Mouse (Mus musculus) thymus, postnatal 36 days (tissue): Measurements from ENCODE around the gene Miga1.

Experiments used
- DNase-seq, 2 experiments: peaks; one replicate each; pipeline ENCODE4 v3.0.0; 2022; ENCODE audit warnings: mixed read lengths in 2 of 2

Gene Miga1

DNA sequence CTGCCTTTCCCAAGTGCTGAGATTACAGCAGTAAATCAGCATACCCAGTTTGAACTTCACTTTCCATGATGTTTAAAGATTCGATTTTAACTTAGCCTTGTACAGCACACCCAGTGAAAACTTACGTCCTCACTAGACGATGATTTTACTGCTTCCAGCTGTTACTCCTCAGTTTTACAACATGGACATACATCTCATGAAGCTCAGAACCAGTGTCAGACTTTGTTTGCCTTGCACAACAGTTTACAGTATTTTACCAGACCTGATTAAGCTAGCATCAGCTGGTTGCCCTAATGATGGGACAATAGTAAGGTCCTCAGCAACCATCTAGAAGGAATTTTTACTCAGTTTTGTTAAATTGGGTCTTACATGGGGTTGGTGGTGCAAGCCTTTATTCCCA is 99.1 kb downstream of the Miga1 start:
- DNase-seq = no peak

DNA sequence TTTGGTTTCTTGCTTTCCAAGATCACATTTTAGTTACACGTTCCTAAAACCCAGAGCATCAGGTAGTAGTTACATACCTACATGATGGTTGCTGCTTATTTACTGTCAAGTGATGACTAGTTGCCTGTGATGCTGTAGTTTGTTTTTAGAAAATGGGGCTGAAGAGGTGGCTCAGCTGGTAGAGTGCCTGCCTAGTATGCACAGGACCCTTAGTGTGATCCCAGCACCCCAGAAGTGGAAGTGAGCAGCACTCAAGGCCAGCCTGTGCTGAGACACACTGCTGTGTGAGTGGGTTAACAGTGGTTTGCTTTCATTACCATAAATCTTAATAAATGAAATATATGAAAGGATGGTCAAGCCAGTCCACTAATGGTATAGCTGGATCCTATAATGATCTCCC is 100.6 kb downstream of the Miga1 start:
- DNase-seq = no peak

DNA sequence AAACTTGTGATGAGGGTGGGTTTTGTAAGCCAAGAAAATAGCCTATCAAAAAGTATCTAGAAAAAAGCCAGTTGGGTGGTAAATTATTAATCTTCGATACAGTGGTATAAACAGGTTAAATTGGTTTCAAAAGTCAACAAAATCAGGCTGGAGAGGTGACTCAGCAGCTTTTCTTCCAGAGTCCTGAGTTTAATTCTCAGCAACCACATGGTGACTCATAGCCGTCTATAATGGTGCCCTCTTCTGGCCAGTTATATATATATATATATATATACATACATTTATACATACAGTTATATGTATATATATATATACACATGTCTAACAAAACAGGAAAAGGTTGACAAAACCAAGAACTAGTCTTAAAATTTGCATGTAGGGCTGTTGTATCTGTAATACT is 101.4 kb downstream of the Miga1 start:
- DNase-seq = no peak

DNA sequence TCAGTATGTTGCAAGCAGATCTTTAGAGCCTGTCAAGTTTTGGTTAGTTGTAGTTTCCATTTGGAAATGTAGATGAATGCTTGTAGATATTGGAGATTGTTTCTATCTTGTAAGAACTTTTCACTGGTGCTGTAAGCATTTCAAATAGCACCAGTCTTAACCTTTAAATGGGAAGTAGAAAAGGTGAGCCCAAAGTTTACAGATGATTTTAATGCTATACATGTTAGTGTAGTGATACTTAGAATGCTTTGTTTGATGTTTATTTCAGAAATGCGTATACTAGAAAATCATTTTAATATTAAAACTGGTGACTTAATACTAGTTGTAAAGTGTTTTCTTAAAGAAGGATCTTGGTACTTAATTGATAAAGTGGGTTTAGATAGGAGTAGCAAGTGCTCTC is 104.4 kb downstream of the Miga1 start:
- DNase-seq = no peak

DNA sequence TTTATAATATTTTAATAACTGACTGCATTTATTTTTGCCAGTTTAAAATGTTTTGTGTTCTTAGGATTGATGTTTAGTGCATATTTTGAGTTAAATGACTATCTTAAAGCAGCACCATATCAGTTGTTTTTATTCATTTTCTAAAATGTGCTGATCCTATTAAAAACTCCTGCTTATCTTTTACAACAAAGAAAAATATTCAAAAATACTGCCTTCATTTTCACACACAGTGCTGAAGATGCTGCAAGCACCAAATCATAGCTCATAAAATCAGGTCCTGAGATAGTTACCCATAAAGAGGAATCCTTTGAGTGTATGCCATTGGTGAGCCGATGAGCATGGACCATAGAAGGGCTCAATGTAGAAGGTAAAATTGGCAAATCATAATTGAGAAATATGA is 105.0 kb downstream of the Miga1 start:
- no peak for DNase-seq

DNA sequence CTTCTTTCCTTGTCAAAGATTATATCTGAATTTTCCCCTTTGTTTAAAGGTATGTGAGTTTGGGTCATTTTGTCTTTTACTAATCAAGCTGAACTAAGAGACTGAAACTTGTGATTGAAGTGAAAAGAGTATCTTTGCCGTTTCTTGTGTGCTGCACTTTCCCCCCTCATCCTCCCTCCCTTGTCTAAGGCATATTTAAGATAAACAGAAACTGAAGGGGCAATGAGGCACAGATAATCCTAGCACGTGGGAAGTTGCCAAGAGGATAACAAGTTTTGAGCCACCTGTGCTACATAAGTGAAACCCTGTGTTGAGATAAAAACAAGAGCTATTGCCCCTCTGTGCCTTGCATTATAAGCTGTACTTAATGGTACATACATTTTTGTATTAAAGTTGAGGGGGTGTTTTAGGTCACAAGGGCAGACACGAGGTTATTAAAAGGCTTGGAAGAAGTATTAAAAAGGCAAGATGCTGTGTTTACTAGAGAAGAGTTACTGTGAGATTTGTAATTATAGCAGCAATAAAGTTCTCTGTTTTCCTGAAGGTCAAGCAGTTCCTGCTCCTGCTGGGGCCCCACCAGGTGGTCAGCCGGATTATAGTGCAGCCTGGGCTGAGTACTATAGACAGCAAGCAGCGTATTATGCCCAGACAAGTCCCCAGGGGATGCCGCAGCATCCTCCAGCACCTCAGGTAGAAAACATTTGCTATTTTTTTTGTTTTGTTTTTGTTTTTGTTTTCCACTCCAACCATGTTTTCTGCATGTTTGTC is 108.7 kb downstream of the Miga1 start:
- DNase-seq = no peak

DNA sequence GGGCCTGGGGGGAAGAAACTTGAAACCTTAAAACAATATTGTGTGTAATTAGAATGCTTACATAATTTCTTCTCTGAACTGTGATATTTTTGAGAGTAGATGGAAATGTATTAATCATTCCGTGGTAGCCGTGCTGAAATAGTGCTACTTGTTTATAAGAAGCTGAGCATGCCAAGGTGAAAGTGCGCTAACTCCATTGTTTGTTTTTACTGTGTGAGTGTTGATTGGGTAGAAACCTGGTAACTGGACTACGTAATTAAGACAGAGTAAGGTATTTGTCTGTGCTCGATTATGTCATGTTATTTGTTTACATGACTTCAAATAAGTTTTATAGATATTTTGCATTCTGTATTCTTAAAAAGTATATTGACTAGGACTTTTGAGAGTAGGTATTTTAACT is 110.9 kb downstream of the Miga1 start:
- no peak for DNase-seq

DNA sequence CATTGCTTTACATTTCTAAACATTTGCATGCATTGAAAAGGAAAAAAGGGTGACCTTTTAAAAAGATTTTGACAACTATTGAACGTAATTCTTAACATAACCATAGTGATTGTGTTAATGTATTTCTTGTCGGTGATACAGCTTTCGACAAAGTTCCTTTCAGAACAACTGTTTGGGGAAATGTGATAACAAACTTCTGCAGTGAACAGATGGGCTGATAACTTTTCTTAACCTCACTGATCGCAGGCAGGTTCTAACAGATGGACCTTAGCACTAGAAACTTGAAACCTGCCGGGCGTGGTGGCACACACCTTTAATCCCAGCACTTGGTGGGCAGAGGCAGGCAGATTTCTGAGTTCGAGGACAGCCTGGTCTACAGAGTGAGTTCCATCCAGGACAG is 111.4 kb downstream of the Miga1 start:
- no peak for DNase-seq

DNA sequence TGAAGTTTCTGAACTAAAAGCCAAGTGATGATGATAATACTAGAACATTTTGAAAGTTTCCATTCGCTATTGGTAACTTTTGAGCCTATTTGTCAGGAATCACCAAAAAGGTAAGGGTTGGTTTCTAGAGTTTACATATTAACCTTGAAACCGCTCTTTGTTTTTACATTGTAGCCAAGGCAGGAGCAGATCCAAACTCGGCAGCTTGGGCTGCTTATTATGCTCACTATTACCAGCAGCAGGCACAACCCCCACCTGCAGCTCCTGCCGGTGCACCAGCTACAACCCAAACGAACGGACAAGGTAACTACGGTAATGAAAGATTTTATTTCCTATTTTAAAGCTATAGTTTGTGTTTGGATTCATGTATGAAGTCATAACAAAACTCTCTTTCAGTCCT is 114.3 kb downstream of the Miga1 start:
- no peak for DNase-seq

DNA sequence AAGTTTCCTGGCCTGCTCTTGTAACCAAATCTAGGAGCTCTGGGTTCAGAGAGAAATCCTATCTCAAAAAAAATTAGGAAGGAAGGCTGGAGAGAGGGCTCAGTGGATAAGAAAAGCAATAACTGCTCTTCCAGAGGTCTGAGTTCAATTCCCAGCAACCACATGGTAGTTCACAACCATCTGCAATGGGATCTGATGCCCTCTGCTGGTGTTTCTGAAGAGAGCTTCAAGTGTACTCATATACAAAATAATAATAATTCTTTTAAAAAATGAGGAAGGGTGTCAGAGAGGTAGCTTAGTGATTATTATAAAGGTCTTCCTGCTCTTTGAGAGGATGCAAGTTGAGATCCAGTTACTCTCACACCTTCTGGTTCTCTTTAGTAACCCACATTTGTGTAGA is 115.3 kb downstream of the Miga1 start:
- no peak for DNase-seq
